15 mouse cellular contexts compared by ENCODE assay signal in genomic region chr1:38632461-38633180, GRCm38 (mm10). TPM values are rescaled to one million over a fixed set of nuclear protein-coding genes. Genes with fewer than 3 reads are reported as not detected.
DNase-seq lines count a peak whose midpoint lies in the region; ATAC-seq lines count a peak whose summit lies in the region.
"Had no signal": no experiment of that assay in that cellular context is flagged by ENCODE, and none has a peak within 500 bp of the region (broad histone marks: within the 10 kb centered on the region; RNA-seq: fewer than 3 reads in every experiment).

No protein-coding gene starts in this region.

- H3K4me3 ChIP-seq in midbrain, embryonic 10.5 days, result no peak overlapping the region
- no peak overlapping the region for H3K4me3 ChIP-seq in midbrain, embryonic 13.5 days (replicated peaks)
- H3K4me3 ChIP-seq in embryonic facial prominence, embryonic 10.5 days, result no peak overlapping the region
- H3K4me3 ChIP-seq: embryonic facial prominence, embryonic 12.5 days; neural tube, embryonic 13.5 days had no signal

- peak; percentile 9 for DNase-seq in embryo, embryonic 9.5 days (ENCODE audit: extremely low spot score)
- DNase-seq in embryo, embryonic 11 days, result no peak
- no peak for DNase-seq in midbrain, embryonic 10.5 days (ENCODE audit: low spot score)
- DNase-seq in embryonic facial prominence, embryonic 10.5 days (ENCODE audit: low spot score), result peak; percentile 12
- no peak for DNase-seq in kidney, postnatal 25 days
- DNase-seq in cerebellum, postnatal 25 days, result no peak
- DNase-seq: cerebellum, adult 11-12 months; liver, postnatal 0 days; lung, postnatal 4 days; retina, postnatal 1 day had no signal

- H3K36me3 ChIP-seq in midbrain, embryonic 10.5 days, result no peaks in the 10 kb centered on the region
- no peaks in the 10 kb centered on the region for H3K36me3 ChIP-seq in midbrain, embryonic 13.5 days
- no peaks in the 10 kb centered on the region for H3K36me3 ChIP-seq in embryonic facial prominence, embryonic 10.5 days (replicated peaks)
- H3K36me3 ChIP-seq: embryonic facial prominence, embryonic 12.5 days; neural tube, embryonic 13.5 days had no signal

- no peaks in the 10 kb centered on the region for H3K9me3 ChIP-seq in midbrain, embryonic 10.5 days (replicated peaks)
- H3K9me3 ChIP-seq in midbrain, embryonic 13.5 days, result no peaks in the 10 kb centered on the region
- H3K9me3 ChIP-seq in embryonic facial prominence, embryonic 10.5 days, result no peaks in the 10 kb centered on the region
- H3K9me3 ChIP-seq: embryonic facial prominence, embryonic 12.5 days; neural tube, embryonic 13.5 days had no signal

- ATAC-seq in midbrain, embryonic 13.5 days, result no peak
- ATAC-seq in megakaryocyte, adult 5-6 weeks (ENCODE audit: poor library complexity, severe bottlenecking), result peak; percentile 50
- ATAC-seq: liver, postnatal 0 days had no signal

- WGBS in midbrain, embryonic 10.5 days, result 83% methylated on average over 16 of the region's 16 CpGs
- 83% methylated on average over 16 of the region's 16 CpGs for WGBS in midbrain, embryonic 13.5 days
- WGBS in embryonic facial prominence, embryonic 10.5 days, result 79% methylated on average over 16 of the region's 16 CpGs

- 0 out of 2 replicates have a peak overlapping the region, but pooled peaks have one; percentile 4 for H3K27ac ChIP-seq in midbrain, embryonic 10.5 days (replicated peaks)
- H3K27ac ChIP-seq in midbrain, embryonic 13.5 days, result no peak overlapping the region
- no peak overlapping the region for H3K27ac ChIP-seq in embryonic facial prominence, embryonic 10.5 days (replicated peaks)
- H3K27ac ChIP-seq: embryonic facial prominence, embryonic 12.5 days; neural tube, embryonic 13.5 days had no signal

- H3K4me1 ChIP-seq in midbrain, embryonic 10.5 days, result peaks cover 60% of the 10 kb centered on the region
- peaks cover 39% of the 10 kb centered on the region for H3K4me1 ChIP-seq in midbrain, embryonic 13.5 days (replicated peaks)
- peaks cover 66% of the 10 kb centered on the region for H3K4me1 ChIP-seq in embryonic facial prominence, embryonic 10.5 days

- no peak overlapping the region for H3K9ac ChIP-seq in midbrain, embryonic 13.5 days (replicated peaks)
- H3K9ac ChIP-seq: embryonic facial prominence, embryonic 12.5 days; liver, postnatal 0 days; neural tube, embryonic 13.5 days had no signal

- no peak overlapping the region for H3K4me2 ChIP-seq in midbrain, embryonic 13.5 days (replicated peaks)
- H3K4me2 ChIP-seq: embryonic facial prominence, embryonic 12.5 days; neural tube, embryonic 13.5 days had no signal

- peaks cover 16% of the 10 kb centered on the region for H3K27me3 ChIP-seq in midbrain, embryonic 10.5 days (ENCODE audit: low read depth, poor library complexity, severe bottlenecking)
- H3K27me3 ChIP-seq in midbrain, embryonic 13.5 days, result no peaks in the 10 kb centered on the region
- H3K27me3 ChIP-seq in embryonic facial prominence, embryonic 10.5 days (replicated peaks; ENCODE audit: low read depth, poor library complexity, severe bottlenecking), result peaks cover 30% of the 10 kb centered on the region
- H3K27me3 ChIP-seq: embryonic facial prominence, embryonic 12.5 days had no signal

RNA-seq across cellular contexts. Expression of gene Aff3, which starts 32.1 kb away (rescaled TPM):
- polyA plus RNA-seq in midbrain, embryonic 10.5 days (2016; fragmentation: Nextera tagmentation; extraction: Ambion mirVana), result 3.0 and 4.7 TPM in 2 replicates
- 10.7 and 12.7 TPM in 2 replicates for polyA plus RNA-seq in midbrain, embryonic 13.5 days (2015; fragmentation: Nextera tagmentation; extraction: Ambion mirVana)
- polyA plus RNA-seq in embryonic facial prominence, embryonic 10.5 days (2016; fragmentation: Nextera tagmentation; extraction: Ambion mirVana), result 8.7 and 9.7 TPM in 2 replicates
- total RNA-seq in megakaryocyte, adult 5-6 weeks (2015), result 2.2 and 2.6 TPM in 2 replicates
- total RNA-seq in megakaryocyte, adult 5-6 weeks (2017), result 2.2 and 2.4 TPM in 2 replicates
- polyA plus RNA-seq: C2C12 had no signal

Comparison
In these comparisons a context has a peak if more than half of its experiments do, and no peak if none do; other contexts are left out.
1. DNase-seq: peak in embryo, embryonic 9.5 days (single experiment) and embryonic facial prominence, embryonic 10.5 days (single experiment); none in embryo, embryonic 11 days (single experiment), midbrain, embryonic 10.5 days (single experiment), kidney, postnatal 25 days (0 of 2) and cerebellum, postnatal 25 days (0 of 2).